Mouse (Mus musculus) brain, embryonic 14.5 days (tissue): Measurements from ENCODE around the gene Tmem45a.

Experiments used
- CTCF ChIP-seq: fragments of 200-500 bp; IDR thresholded peaks from 2 replicates; pipeline ENCODE4 v1.5.1; 2012; ENCODE audit warnings: inconsistent platforms, mild to moderate bottlenecking, moderate library complexity, borderline replicate concordance; ENCODE audit not compliant: insufficient read depth, insufficient read length; ENCODE audit errors: extremely low read depth
- POLR2A ChIP-seq: fragments of 200-500 bp; IDR thresholded peaks from 2 replicates; pipeline ENCODE4 v1.6.1; 2012; ENCODE audit warnings: mild to moderate bottlenecking, inconsistent platforms, borderline replicate concordance; ENCODE audit not compliant: poor library complexity, insufficient read depth, insufficient read length, severe bottlenecking; ENCODE audit errors: extremely low read depth

- no peak for TF ChIP-seq POLR2A
- TF ChIP-seq CTCF = no peak
These were observed at the start of gene Tmem45a for GRCm38 (mm10) chr16:56885824-56886615.
